Mouse (Mus musculus): ENCODE measurements around the gene Phactr3. TPM values are rescaled to one million over a fixed set of nuclear protein-coding genes. Genes with fewer than 3 reads are reported as not detected.

Phactr3 gene
- total and polyA plus RNA-seq, 3 experiments, result not detected

GRCm38 (mm10) chr2:178303453-178304187, 184.8 kb downstream of the Phactr3 start:
- no peaks in the 10 kb centered on the region for H3K4me1 ChIP-seq (ENCODE audit: control insufficient read depth in 1 of 2, insufficient read depth in 2 of 2, low read length in 2 of 2)
- H3K4me3 ChIP-seq (ENCODE audit: control insufficient read depth in 1 of 2, insufficient read depth in 1 of 2, low read depth in 2 of 2, low read length in 2 of 2), result no peak overlapping the region
- no peak overlapping the region for H3K9ac ChIP-seq (ENCODE audit: control insufficient read depth, low read depth, low read length, poor library complexity, severe bottlenecking)
- no peak for DNase-seq (ENCODE audit: low read depth, low spot score)
- H3K36me3 ChIP-seq (ENCODE audit: control insufficient read depth in 1 of 2, insufficient read depth in 2 of 2, low read length in 2 of 2), result no peaks in the 10 kb centered on the region
- H3K27me3 ChIP-seq (ENCODE audit: control insufficient read depth in 1 of 2, insufficient read depth in 2 of 2, low read length in 2 of 2), result no peaks in the 10 kb centered on the region
- H3K9me3 ChIP-seq (replicated peaks; ENCODE audit: insufficient read depth, low read length), result no peaks in the 10 kb centered on the region
- TF ChIP-seq MYB (IDR thresholded peaks at IDR 0.05; ENCODE audit: low read depth, low read length) (no peak), POLR2A (IDR thresholded peaks at IDR 0.05; ENCODE audit: control insufficient read depth in 1 of 2, insufficient read depth in 1 of 2, low read depth in 1 of 2, low read length in 2 of 2, poor library complexity in 1 of 2) (no peak)
- no peak overlapping the region for H3K27ac ChIP-seq (ENCODE audit: control insufficient read depth, low read depth, low read length)
- no peaks in the 10 kb centered on the region for H3K79me2 ChIP-seq (ENCODE audit: control insufficient read depth, insufficient read depth, low read length, poor library complexity)

GRCm38 (mm10) chr2:178304188-178304529, 185.4 kb downstream of the Phactr3 start:
- TF ChIP-seq MXI1 (IDR thresholded peaks at IDR 0.05; ENCODE audit: low read depth, low read length), result no peak
- no peak for TF ChIP-seq EP300 (IDR thresholded peaks at IDR 0.05; ENCODE audit: low read depth in 1 of 2, low read length in 2 of 2)
- TF ChIP-seq SIN3A (IDR thresholded peaks at IDR 0.05; ENCODE audit: low read length), result no peak
- TF ChIP-seq MEF2A (IDR thresholded peaks at IDR 0.05; ENCODE audit: extremely low read depth, insufficient replicate concordance, low read depth, low read length, poor library complexity, severe bottlenecking), result no peak
- no peak for TF ChIP-seq MAZ (IDR thresholded peaks at IDR 0.05; ENCODE audit: low read depth, low read length)
- TF ChIP-seq MAFK (IDR thresholded peaks at IDR 0.05; ENCODE audit: borderline replicate concordance, low read depth, low read length), result no peak
- no peak for TF ChIP-seq ELF1 (IDR thresholded peaks at IDR 0.05; ENCODE audit: low read depth, low read length)
- TF ChIP-seq POLR2AphosphoS2 (IDR thresholded peaks at IDR 0.05; ENCODE audit: low read length), result no peak
- TF ChIP-seq MAX (IDR thresholded peaks at IDR 0.05; ENCODE audit: low read length), result no peak
- no peak for TF ChIP-seq ZKSCAN1 (IDR thresholded peaks at IDR 0.05; ENCODE audit: low read depth, low read length)
- TF ChIP-seq ZNF384 (IDR thresholded peaks at IDR 0.05; ENCODE audit: low read depth, low read length), result no peak
- TF ChIP-seq GATA1 (IDR thresholded peaks at IDR 0.05; ENCODE audit: low read depth, low read length), result no peak
- no peak for TF ChIP-seq ZMIZ1 (IDR thresholded peaks at IDR 0.05; ENCODE audit: low read depth, low read length)
- no peak for TF ChIP-seq BHLHE40 (IDR thresholded peaks at IDR 0.05; ENCODE audit: borderline replicate concordance, low read depth, low read length)
- no peak for TF ChIP-seq CTCF (IDR thresholded peaks at IDR 0.05 in 2 of 3, conservative IDR thresholded peaks at IDR 0.05 in 1 of 3; ENCODE audit: control insufficient read depth in 1 of 3, insufficient read depth in 1 of 3, low read depth in 2 of 3, low read length in 3 of 3, poor library complexity in 1 of 3, severe bottlenecking in 1 of 3)
- TF ChIP-seq MYC (IDR thresholded peaks at IDR 0.05; ENCODE audit: low read depth, low read length), result no peak
- no peaks in the 10 kb centered on the region for H3K9me3 ChIP-seq (replicated peaks; ENCODE audit: insufficient read depth, low read length)
- no peaks in the 10 kb centered on the region for H3K79me2 ChIP-seq (ENCODE audit: control insufficient read depth, insufficient read depth, low read length, poor library complexity)
- no peak overlapping the region for H3K27ac ChIP-seq (ENCODE audit: control insufficient read depth, low read depth, low read length)
- H3K36me3 ChIP-seq (ENCODE audit: control insufficient read depth in 1 of 2, insufficient read depth in 2 of 2, low read length in 2 of 2), result no peaks in the 10 kb centered on the region
- H3K4me3 ChIP-seq (ENCODE audit: control insufficient read depth in 1 of 2, insufficient read depth in 1 of 2, low read depth in 2 of 2, low read length in 2 of 2), result no peak overlapping the region
- DNase-seq (ENCODE audit: low read depth, low spot score), result no peak
- no peaks in the 10 kb centered on the region for H3K4me1 ChIP-seq (ENCODE audit: control insufficient read depth in 1 of 2, insufficient read depth in 2 of 2, low read length in 2 of 2)
- no peak overlapping the region for H3K9ac ChIP-seq (ENCODE audit: control insufficient read depth, low read depth, low read length, poor library complexity, severe bottlenecking)
- H3K27me3 ChIP-seq (ENCODE audit: control insufficient read depth in 1 of 2, insufficient read depth in 2 of 2, low read length in 2 of 2), result no peaks in the 10 kb centered on the region

All from MEL (cell line).